Mouse (Mus musculus) forebrain, embryonic 14.5 days (tissue): ENCODE data around the gene Snx18. TPM values are rescaled to one million over a fixed set of nuclear protein-coding genes. Genes with fewer than 3 reads are reported as not detected.

ENCODE experiments used
- ATAC-seq: fragments of 200-750 bp; cut with Nextera tagmentation; 2 replicates; pipeline ENCODE4 v1.8.0; 2017; ENCODE audit warnings: mild to moderate bottlenecking, moderate library complexity
- DNase-seq: peaks from one replicate; pipeline ENCODE4 v3.0.0-alpha.2; 2015; ENCODE audit warnings: low spot score
- H3K27ac ChIP-seq: fragments of 300-500 bp; sonication (generic); 2 replicates; pipeline ENCODE4 v1.5.1; 2014; ENCODE audit warnings: low read depth, mild to moderate bottlenecking, control low read depth, low read length, moderate library complexity
- H3K27me3 ChIP-seq: fragments of 300-500 bp; sonication (generic); replicated peaks from 2 replicates; pipeline ENCODE4 v1.6.1; 2014; ENCODE audit warnings: low read length, control low read depth, mixed read lengths; ENCODE audit not compliant: control insufficient read depth, insufficient read depth
- H3K36me3 ChIP-seq: fragments of 300-500 bp; sonication (generic); 2 replicates; pipeline ENCODE4 v1.6.1; 2014; ENCODE audit warnings: low read length, control low read depth; ENCODE audit not compliant: control insufficient read depth, insufficient read depth
- H3K4me1 ChIP-seq: fragments of 300-500 bp; sonication (generic); 2 replicates; pipeline ENCODE4 v1.6.1; 2014; ENCODE audit warnings: antibody characterized with exemption, low read length, control low read depth; ENCODE audit not compliant: control insufficient read depth, insufficient read depth
- H3K4me2 ChIP-seq: fragments of 300-500 bp; sonication (generic); 2 replicates; pipeline ENCODE4 v1.6.1; 2014; ENCODE audit warnings: mild to moderate bottlenecking, control low read depth, low read length
- H3K4me3 ChIP-seq: fragments of 300-500 bp; sonication (generic); 2 replicates; pipeline ENCODE4 v1.5.1; 2014; ENCODE audit warnings: low read depth, low read length, control low read depth
- H3K9ac ChIP-seq: fragments of 300-500 bp; sonication (generic); 2 replicates; pipeline ENCODE4 v1.6.1; 2014; ENCODE audit warnings: mild to moderate bottlenecking, low read length, control low read depth, moderate library complexity
- H3K9me3 ChIP-seq: fragments of 300-500 bp; sonication (generic); replicated peaks from 2 replicates; pipeline ENCODE4 v1.6.1; 2016; ENCODE audit warnings: low read length, control low read depth, mixed read lengths; ENCODE audit not compliant: control insufficient read depth
- WGBS: fragments of 180-500 bp; shearing (Covaris S2); extraction: QIAGEN DNeasy Blood & Tissue Kit; methylation state at CpG from one replicate; pipeline ENCODE4 v1.1.7; 2014; 5-methylcytosine and 5-hydroxymethylcytosine counted together
- polyA plus RNA-seq: library from polyadenylated mRNA; unstranded; fragments of >200 nt; fragmentation: Nextera tagmentation; extraction: Ambion mirVana; gene quantifications from 2 replicates; pipeline ENCODE4 v1.2.1, GENCODE M21; 2014

The Snx18 gene
- polyA plus RNA-seq, 1 experiment from 2014 or later: 12.1 TPM

DNA sequence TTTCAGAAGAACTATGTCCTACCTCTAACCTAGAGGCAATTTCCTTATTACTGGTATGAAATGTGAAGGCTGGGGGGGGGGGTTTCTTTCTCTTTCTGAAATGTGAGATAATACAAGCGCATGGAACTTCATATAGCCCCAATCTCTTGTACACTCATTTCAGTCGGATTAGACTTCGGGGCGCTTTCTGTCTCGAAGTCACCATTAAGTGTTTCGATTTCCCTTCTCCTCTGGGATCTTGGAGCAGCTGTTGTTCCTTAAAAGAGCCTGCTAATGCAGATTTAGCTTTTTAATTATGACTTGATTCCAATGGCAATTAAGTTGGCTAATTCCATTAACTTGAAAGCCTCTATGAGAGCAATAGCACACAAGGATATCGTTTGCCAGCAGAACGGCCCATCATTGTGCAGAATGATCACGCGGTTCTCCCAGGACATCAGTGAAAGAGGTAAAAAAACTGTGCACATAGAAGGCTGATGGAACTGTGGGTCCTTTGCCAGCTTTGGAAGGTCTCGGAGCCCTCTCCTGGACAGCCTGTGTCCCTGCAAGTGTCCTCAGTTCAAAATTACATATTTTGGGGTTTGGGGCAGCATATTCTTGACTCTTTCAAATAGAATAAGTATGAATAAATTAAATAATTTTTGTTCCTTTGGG, 22.7 kb upstream of the Snx18 start:
- H3K27me3 ChIP-seq: no peaks in the 10 kb centered on the region
- no peaks in the 10 kb centered on the region for H3K9me3 ChIP-seq
- H3K4me2 ChIP-seq: no peak overlapping the region
- no peaks in the 10 kb centered on the region for H3K36me3 ChIP-seq
- WGBS: 60% methylated on average over 11 of the region's 11 CpGs
- H3K4me3 ChIP-seq: no peak overlapping the region
- H3K9ac ChIP-seq: no peak overlapping the region
- H3K4me1 ChIP-seq: no peaks in the 10 kb centered on the region
- ATAC-seq: 0 out of 2 replicates have a peak, but pooled peaks have one; percentile 54
- H3K27ac ChIP-seq: no peak overlapping the region
- peak; percentile 42 for DNase-seq

DNA sequence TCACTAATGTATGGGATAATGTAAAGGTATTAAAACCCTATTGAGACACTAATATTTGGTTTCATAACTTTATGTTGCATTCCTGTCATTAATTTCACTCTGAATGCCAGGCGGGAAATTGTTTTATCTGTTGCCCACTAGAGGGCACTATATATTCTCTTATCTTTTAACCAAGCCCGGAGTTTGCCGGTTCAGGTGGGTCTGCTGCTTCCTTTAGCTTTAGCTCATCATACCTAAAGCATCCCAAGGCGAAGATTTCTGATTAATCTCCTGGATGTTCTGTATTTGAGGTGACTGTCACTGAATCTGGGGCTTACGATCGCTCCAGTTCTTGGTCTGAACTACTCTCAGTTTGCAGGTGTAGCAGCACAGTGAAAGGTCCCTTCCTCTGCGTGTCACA, 20.6 kb upstream of the Snx18 start:
- Histone ChIP-seq H3K9me3 (no peaks in the 10 kb centered on the region), H3K4me3 (no peak overlapping the region), H3K9ac (no peak overlapping the region), H3K4me2 (no peak overlapping the region), H3K4me1 (no peaks in the 10 kb centered on the region), H3K27me3 (no peaks in the 10 kb centered on the region), H3K36me3 (no peaks in the 10 kb centered on the region), H3K27ac (no peak overlapping the region)
- DNase-seq (peak; percentile 84), ATAC-seq (0 out of 2 replicates have a peak, but pooled peaks have one; percentile 47)
- 27% methylated on average over 7 of the region's 7 CpGs for WGBS

DNA sequence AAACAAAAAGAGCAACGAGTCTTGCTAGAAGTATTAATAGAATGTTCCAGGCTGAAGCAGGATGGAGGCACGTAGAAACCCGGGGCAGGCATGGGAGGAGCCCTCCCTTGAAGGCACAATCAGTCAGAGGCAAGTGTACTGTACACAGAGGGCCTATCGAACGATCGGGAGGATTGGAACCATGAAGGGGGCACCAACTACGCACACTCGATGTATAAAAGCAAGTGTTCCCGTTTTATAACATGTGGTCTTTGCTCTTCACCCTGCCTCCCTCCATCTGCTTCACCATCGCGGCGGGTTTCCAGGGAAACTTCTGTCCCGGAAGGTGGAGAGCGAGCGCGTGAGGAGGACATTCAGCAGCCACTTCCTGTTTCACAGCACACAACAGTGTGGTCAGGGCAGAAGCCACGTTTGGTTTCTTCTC, 17.4 kb upstream of the Snx18 start:
- 87% methylated on average over 17 of the region's 17 CpGs for WGBS
- H3K9ac ChIP-seq: no peak overlapping the region
- H3K4me3 ChIP-seq: no peak overlapping the region
- no peaks in the 10 kb centered on the region for H3K4me1 ChIP-seq
- no peaks in the 10 kb centered on the region for H3K36me3 ChIP-seq
- H3K27ac ChIP-seq: no peak overlapping the region
- no peak for ATAC-seq
- no peak for DNase-seq
- no peak overlapping the region for H3K4me2 ChIP-seq
- no peaks in the 10 kb centered on the region for H3K27me3 ChIP-seq
- no peaks in the 10 kb centered on the region for H3K9me3 ChIP-seq

- H3K4me2 ChIP-seq: no peak overlapping the region
- H3K27me3 ChIP-seq: no peaks in the 10 kb centered on the region
- WGBS: 83% methylated on average over 15 of the region's 15 CpGs
- no peak overlapping the region for H3K9ac ChIP-seq
- no peak overlapping the region for H3K4me3 ChIP-seq
- H3K4me1 ChIP-seq: no peaks in the 10 kb centered on the region
- no peak overlapping the region for H3K27ac ChIP-seq
- DNase-seq (no peak), ATAC-seq (no peak)
- H3K9me3 ChIP-seq: no peaks in the 10 kb centered on the region
- H3K36me3 ChIP-seq: no peaks in the 10 kb centered on the region
These were observed 16.5 kb upstream of the Snx18 start for GRCm38 (mm10) chr13:113634732-113635481.

DNA sequence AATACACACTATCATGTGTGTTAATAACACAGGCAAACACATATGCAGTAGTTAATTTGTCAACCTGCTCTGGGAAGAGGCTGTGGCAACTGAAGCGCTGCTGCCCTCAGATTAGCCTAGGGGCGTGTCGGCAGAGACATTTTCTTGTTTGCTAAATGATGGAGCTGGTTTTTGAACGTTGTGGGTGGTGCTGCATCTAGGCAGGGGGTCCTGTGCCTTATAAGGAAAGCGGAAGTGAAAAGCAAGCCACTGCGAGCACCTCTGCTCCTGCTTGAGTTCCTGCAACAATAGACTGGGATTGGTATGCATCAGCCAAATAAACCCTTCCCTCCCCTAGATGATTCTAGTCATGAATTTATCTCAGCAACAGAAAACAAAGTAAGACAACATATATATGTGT, 14.1 kb upstream of the Snx18 start:
- Histone ChIP-seq H3K4me3 (no peak overlapping the region), H3K4me1 (no peaks in the 10 kb centered on the region), H3K9me3 (no peaks in the 10 kb centered on the region), H3K27ac (no peak overlapping the region), H3K36me3 (no peaks in the 10 kb centered on the region), H3K27me3 (no peaks in the 10 kb centered on the region), H3K9ac (no peak overlapping the region), H3K4me2 (no peak overlapping the region)
- no peak for DNase-seq
- WGBS: 53% methylated on average over 6 of the region's 6 CpGs
- ATAC-seq: no peak

- no peak overlapping the region for H3K4me2 ChIP-seq
- DNase-seq: no peak
- H3K36me3 ChIP-seq: no peaks in the 10 kb centered on the region
- H3K27me3 ChIP-seq: no peaks in the 10 kb centered on the region
- no peaks in the 10 kb centered on the region for H3K4me1 ChIP-seq
- no peak for ATAC-seq
- no peak overlapping the region for H3K27ac ChIP-seq
- H3K9ac ChIP-seq: no peak overlapping the region
- WGBS: 85% methylated on average over 8 of the region's 8 CpGs
- no peaks in the 10 kb centered on the region for H3K9me3 ChIP-seq
- H3K4me3 ChIP-seq: no peak overlapping the region
These were observed 9.2 kb upstream of the Snx18 start for GRCm38 (mm10) chr13:113627601-113628000.

GRCm38 (mm10) chr13:113622865-113623255, 4.5 kb upstream of the Snx18 start:
- Histone ChIP-seq H3K27me3 (no peaks in the 10 kb centered on the region), H3K9ac (no peak overlapping the region), H3K4me1 (no peaks in the 10 kb centered on the region), H3K4me2 (no peak overlapping the region), H3K36me3 (no peaks in the 10 kb centered on the region), H3K9me3 (no peaks in the 10 kb centered on the region), H3K27ac (no peak overlapping the region), H3K4me3 (no peak overlapping the region)
- no peak for DNase-seq
- 91% methylated on average over 8 of the region's 8 CpGs for WGBS
- no peak for ATAC-seq

DNA sequence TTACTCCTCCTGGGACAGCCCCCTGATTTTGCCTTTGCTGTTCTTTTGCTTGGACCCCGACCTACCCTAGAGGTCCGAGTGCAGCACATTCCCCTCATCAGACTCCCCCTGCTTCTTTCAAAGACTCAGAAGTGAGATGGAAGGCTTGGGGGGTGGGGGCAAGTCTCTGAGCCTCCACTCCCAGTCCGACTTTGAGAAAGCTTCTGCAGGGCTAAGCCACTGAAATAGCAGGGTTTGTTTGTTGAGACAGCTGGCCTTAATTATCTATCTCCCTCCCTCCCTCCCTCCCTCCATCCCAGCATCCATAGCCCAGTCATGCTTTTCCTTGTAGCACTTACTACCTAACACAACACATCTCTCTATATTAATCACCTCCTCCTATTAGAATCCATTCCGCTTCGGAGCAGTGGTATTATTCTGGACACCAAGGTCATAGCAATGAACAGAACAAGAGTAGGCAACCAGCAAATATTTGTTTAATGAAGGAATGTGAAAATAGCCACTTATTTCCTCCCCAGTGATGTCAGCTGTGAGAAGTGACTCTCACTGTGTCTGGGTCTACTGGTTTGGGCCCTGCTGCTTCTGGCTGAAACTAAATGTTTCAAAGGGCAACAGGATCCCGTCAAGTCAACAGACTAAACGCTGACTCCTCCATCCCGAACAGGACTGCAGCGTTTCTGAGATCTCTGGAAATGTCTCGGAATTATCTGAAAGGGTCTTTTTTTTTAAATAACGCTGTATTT, 3.9 kb upstream of the Snx18 start:
- Histone ChIP-seq H3K4me1 (peaks cover under 1% of the 10 kb centered on the region), H3K9me3 (no peaks in the 10 kb centered on the region), H3K27ac (no peak overlapping the region), H3K4me3 (no peak overlapping the region), H3K27me3 (no peaks in the 10 kb centered on the region), H3K9ac (no peak overlapping the region), H3K4me2 (no peak overlapping the region), H3K36me3 (no peaks in the 10 kb centered on the region)
- ATAC-seq (no peak), DNase-seq (no peak)
- 68% methylated on average over 11 of the region's 11 CpGs for WGBS

- peaks cover 30% of the 10 kb centered on the region for H3K4me1 ChIP-seq
- ATAC-seq: no peak
- no peak overlapping the region for H3K4me3 ChIP-seq
- H3K27ac ChIP-seq: no peak overlapping the region
- no peak overlapping the region for H3K4me2 ChIP-seq
- no peak overlapping the region for H3K9ac ChIP-seq
- H3K36me3 ChIP-seq: no peaks in the 10 kb centered on the region
- no peaks in the 10 kb centered on the region for H3K27me3 ChIP-seq
- 80% methylated on average over 9 of the region's 9 CpGs for WGBS
- no peaks in the 10 kb centered on the region for H3K9me3 ChIP-seq
- no peak for DNase-seq
These were observed 639 bp upstream of the Snx18 start for GRCm38 (mm10) chr13:113619003-113619402.
